Mouse (Mus musculus): ENCODE measurements around the gene Arv1.

DNA sequence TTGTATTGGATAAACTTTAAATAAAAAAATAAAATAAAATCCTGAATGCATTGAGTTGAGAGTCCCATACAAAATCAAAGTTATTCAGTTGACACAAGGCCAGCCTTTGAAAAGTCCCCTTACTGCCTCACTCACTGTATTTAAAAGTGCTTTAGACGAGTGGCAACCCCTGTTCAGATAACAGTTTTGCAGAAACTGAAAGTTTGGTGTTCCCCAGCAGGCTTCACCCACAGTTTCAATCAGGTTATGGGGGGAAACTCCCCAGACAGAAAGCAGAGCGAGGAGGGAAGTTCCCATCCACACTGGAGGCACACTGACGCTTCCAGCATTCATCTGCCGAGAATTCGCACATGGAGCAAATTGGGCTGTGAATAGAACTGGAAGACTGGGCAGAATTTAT is 34.7 kb downstream of the Arv1 start:
- no peak for TF ChIP-seq GATA1 (IDR thresholded peaks at IDR 0.05; ENCODE audit: low read length)
- TF ChIP-seq TAL1 (IDR thresholded peaks at IDR 0.05; ENCODE audit: low read length), result no peak

Data from erythroblast, embryonic 14.5 days (primary cell).